19 mouse cellular contexts compared by ENCODE assay signal in genomic region chr3:41489998-41490397, GRCm38 (mm10).
DNase-seq lines count a peak whose midpoint lies in the region; ATAC-seq and TF ChIP-seq lines count a peak whose summit lies in the region.
"Had no signal": no experiment of that assay in that cellular context is flagged by ENCODE, and none has a peak within 500 bp of the region (broad histone marks: within the 10 kb centered on the region; RNA-seq: fewer than 3 reads in every experiment).

No protein-coding gene starts in this region.

- no peak for TF ChIP-seq CTCF in liver, adult 2 months (IDR thresholded peaks at IDR 0.05; ENCODE audit: low read depth, low read length)
- no peak for TF ChIP-seq CTCF in ES-Bruce4 (IDR thresholded peaks at IDR 0.05; ENCODE audit: low read depth, low read length)

- peak overlapping the region; percentile 8 for H3K27ac ChIP-seq in liver, adult 2 months (replicated peaks; ENCODE audit: insufficient read depth, low read depth, low read length)
- no peak overlapping the region for H3K27ac ChIP-seq in ES-Bruce4 (ENCODE audit: insufficient read depth, low read length)
- H3K27ac ChIP-seq: embryonic facial prominence, embryonic 12.5 days; forebrain, embryonic 15.5 days; hindbrain, embryonic 12.5 days had no signal

- ATAC-seq in common myeloid progenitor, adult 5-6 weeks (replicated peaks; ENCODE audit: low read depth, poor library complexity, severe bottlenecking) = peak; percentile 54; the same call in 1 of the 2 replicates
- ATAC-seq: CD4-positive, CD25-positive, alpha-beta regulatory T cell, adult 4 months; forebrain, embryonic 15.5 days; hindbrain, embryonic 16.5 days; inflammation-experienced regulatory T-cells, adult 6 months; intestine, postnatal 0 days had no signal

- intact Hi-C loops in gastrocnemius, postnatal 14 days (cut with DNase I; ENCODE audit: low total_unique reads) = no loop called here

- no peak for DNase-seq in liver, adult 2 months (ENCODE audit: extremely low read depth, low read depth, low spot score)
- DNase-seq in liver = no peak
- no peak for DNase-seq in yolk sac, embryonic 10.5 days (ENCODE audit: low spot score)
- no peak for DNase-seq in gastrocnemius, postnatal 14 days
- DNase-seq: adrenal gland, postnatal 10 days; B cell, adult 2 months; cerebellum, adult 11 months; cerebellum, adult 8-10 months; cerebellum, postnatal 14 days; heart, postnatal 36 days had no signal

- H3K4me3 ChIP-seq in liver, adult 2 months (ENCODE audit: insufficient read depth, low read depth, low read length) = no peak overlapping the region
- H3K4me3 ChIP-seq in ES-Bruce4 (ENCODE audit: low read depth, low read length) = no peak overlapping the region
- H3K4me3 ChIP-seq: embryonic facial prominence, embryonic 12.5 days; forebrain, embryonic 15.5 days; hindbrain, embryonic 12.5 days had no signal

- no peak overlapping the region for H3K9ac ChIP-seq in liver, adult 2 months (ENCODE audit: low read depth, low read length)
- H3K9ac ChIP-seq in ES-Bruce4 (ENCODE audit: low read depth, poor library complexity, severe bottlenecking) = peak overlapping the region; percentile 49; the same call in 1 of the 2 replicates
- H3K9ac ChIP-seq: embryonic facial prominence, embryonic 12.5 days; forebrain, embryonic 15.5 days; hindbrain, embryonic 12.5 days had no signal

- H3K36me3 ChIP-seq in liver, adult 2 months (ENCODE audit: control insufficient read depth, insufficient read depth, low read length) = no peaks in the 10 kb centered on the region
- peaks cover 40% of the 10 kb centered on the region for H3K36me3 ChIP-seq in ES-Bruce4 (ENCODE audit: control insufficient read depth, insufficient read depth, low read length, poor library complexity, severe bottlenecking)
- H3K36me3 ChIP-seq: embryonic facial prominence, embryonic 12.5 days; forebrain, embryonic 15.5 days; hindbrain, embryonic 12.5 days had no signal

- TF ChIP-seq EP300 in ES-Bruce4 (IDR thresholded peaks at IDR 0.05; ENCODE audit: insufficient read depth, low read depth, low read length) = no peak

- TF ChIP-seq POLR2A in liver, adult 2 months (IDR thresholded peaks at IDR 0.05; ENCODE audit: extremely low read depth, insufficient read depth, low read length) = no peak
- TF ChIP-seq POLR2A in ES-Bruce4 (IDR thresholded peaks at IDR 0.05; ENCODE audit: insufficient read depth, low read length) = no peak

- no peaks in the 10 kb centered on the region for H3K79me2 ChIP-seq in liver, adult 2 months (ENCODE audit: control insufficient read depth, insufficient read depth, low read length)

- H3K4me1 ChIP-seq in liver, adult 2 months (ENCODE audit: control insufficient read depth, insufficient read depth, low read length) = peaks cover 15% of the 10 kb centered on the region
- peaks cover 2% of the 10 kb centered on the region for H3K4me1 ChIP-seq in ES-Bruce4 (ENCODE audit: control insufficient read depth, insufficient read depth, low read length)
- H3K4me1 ChIP-seq: embryonic facial prominence, embryonic 12.5 days; forebrain, embryonic 15.5 days; hindbrain, embryonic 12.5 days had no signal

- H3K27me3 ChIP-seq in liver, adult 2 months (ENCODE audit: control insufficient read depth, insufficient read depth, low read length) = no peaks in the 10 kb centered on the region
- no peaks in the 10 kb centered on the region for H3K27me3 ChIP-seq in ES-Bruce4 (ENCODE audit: control insufficient read depth, insufficient read depth, low read length, poor library complexity, severe bottlenecking)
- H3K27me3 ChIP-seq: embryonic facial prominence, embryonic 12.5 days; forebrain, embryonic 15.5 days; hindbrain, embryonic 12.5 days had no signal

- H3K9me3 ChIP-seq in ES-Bruce4 (replicated peaks; ENCODE audit: control insufficient read depth, insufficient read depth, low read length, poor library complexity, severe bottlenecking) = no peaks in the 10 kb centered on the region
- H3K9me3 ChIP-seq: embryonic facial prominence, embryonic 12.5 days; forebrain, embryonic 15.5 days; hindbrain, embryonic 12.5 days had no signal
